Mouse (Mus musculus): ENCODE measurements around the gene Nfe2l2. TPM values are rescaled to one million over a fixed set of nuclear protein-coding genes. Genes with fewer than 3 reads are reported as not detected.

The Nfe2l2 gene
- total RNA-seq, 2 experiments from 2014 or later, result 63.1 to 99.3 TPM

DNA sequence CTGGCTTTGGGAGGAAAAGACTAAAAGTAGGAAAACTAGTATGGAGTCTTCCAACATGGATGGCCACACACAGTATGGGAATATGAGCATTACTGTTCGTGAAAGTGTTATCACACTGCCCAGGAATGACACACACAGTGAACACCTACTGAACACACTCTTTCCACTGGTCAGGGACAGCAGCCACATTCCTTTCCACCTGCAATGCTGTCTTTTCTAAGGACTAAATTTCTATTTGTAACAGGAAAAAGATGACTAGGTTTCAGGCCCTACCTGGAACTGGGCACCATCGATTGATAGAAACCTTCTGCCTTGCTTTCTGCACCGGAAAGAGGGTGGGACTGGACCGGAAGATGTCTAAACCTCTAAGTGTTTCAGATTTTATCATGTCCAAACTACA is 13.8 kb downstream of the Nfe2l2 start:
- no peak for ATAC-seq (replicated peaks; ENCODE audit: low FRiP score, poor library complexity, severe bottlenecking)

DNA sequence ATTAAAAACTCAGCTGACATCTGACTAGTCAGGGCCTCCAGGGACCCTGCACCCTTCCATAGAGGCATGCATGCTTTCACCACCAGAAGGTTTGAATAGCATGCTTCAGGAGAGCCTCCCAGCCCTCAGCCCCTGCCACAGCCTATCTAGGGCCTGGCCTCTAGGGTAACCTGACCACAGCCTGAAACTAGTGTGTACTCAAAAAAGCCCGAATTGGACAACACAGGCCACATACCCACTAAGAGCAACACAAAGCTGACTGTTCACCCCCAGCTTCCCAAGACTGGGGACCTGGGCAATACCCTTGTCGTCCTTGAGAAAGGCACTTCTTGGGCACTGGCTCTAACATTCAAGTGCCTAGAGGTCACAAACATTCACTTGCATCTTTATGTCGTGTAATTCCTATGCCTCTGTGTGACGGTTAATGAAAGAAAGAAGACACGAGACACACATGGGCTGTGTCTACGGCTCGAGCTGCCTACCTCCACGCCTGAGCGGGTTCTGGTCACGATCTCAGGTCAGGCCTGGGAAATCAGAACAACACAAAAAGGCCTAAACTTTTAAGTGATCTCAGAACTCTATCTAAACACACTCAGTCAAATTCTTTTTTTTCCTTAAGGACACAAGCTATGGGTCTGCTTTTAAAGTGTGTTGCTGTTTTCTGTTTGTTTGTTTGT is 14.8 kb downstream of the Nfe2l2 start:
- ATAC-seq (replicated peaks; ENCODE audit: low FRiP score, poor library complexity, severe bottlenecking), result no peak

DNA sequence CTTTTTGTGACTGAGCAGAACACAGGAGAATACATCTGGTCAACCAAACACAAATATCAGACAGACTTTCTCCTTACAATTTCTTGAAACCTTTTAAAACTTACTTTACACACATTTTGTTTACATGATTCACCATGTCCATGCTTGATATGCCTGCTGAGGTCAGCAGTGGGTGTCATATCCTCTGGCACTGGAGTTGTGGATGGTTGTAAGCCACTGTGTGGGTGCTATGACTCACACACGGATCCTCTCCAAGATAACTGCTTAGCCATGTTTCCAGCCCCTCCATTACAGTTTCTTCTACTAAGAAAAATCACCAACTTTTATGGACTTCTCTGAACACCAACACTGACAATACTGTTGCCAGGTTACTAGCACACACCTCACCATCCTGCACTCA is 15.5 kb downstream of the Nfe2l2 start:
- ATAC-seq (replicated peaks; ENCODE audit: low FRiP score, poor library complexity, severe bottlenecking), result no peak

DNA sequence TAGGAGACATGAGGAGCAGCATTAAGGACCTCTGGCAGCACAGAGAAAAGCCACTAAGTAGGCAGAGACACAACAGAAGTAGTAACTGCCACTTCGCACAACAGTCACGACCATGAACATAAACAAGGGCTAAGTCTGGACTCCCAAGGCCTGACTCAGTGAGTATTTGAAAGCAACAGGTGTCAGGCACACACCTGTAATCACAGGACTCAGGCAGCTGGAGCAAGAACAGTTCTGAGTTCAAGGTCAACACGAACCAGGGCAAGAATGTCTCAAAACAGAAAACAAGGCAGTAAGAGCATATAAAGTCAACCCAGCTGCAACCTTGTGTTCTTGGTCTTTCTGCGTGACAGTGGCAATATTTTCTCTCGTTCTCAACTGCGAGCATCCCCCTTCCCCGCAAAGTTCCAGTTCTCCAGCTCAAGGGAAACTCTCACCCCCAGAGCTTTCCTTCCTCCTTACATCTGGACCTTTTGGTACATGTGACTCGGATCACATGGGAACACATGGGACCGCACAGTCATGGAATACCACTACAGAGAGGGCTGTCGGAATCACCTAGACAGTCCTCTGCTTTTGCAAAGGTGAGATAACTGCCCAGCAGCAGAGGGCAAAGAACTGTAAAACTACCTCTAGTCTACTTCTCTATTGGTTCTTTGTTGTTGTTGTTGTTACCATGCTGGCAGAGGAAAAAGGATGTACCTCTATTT is 17.2 kb downstream of the Nfe2l2 start:
- no peak for ATAC-seq (replicated peaks; ENCODE audit: low FRiP score, poor library complexity, severe bottlenecking)

DNA sequence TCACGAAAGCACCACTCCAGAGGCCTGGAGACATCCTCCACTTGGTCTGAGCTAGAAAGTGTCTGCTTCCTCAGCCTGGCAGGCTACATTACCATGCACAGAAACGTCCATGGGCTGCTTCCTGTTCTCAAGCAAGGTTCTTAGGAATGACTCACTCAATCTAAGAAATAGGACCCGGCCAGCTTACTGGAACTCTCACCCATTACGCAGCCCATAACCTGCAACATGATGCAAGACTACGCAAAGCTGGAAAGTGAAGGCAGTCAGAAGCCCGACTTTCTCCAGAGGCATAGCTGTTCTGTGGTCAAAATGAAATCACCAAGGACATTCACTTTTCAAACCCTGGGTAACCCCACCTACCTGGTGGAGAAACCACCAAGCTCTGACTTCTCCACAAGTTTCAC is 19.0 kb downstream of the Nfe2l2 start:
- ATAC-seq (replicated peaks; ENCODE audit: low FRiP score, poor library complexity, severe bottlenecking), result no peak

DNA sequence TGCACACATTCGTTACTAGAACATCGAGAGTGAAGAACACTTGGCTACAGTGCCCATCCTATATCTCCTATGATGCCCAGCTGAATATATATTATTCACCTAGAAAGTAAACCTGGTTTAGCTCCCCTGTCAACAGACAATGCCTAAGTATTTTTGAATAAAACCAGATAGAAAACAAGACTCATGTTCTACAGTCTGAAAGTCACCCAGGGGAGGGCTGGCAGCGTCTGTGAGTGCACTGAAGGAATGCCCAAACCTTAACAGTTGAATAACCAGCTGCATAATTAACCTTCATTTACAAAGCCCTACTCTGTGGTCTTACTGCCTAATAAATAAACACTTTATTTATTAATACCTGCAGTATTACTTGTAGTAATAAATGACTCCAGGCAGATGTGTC is 19.9 kb downstream of the Nfe2l2 start:
- no peak for ATAC-seq (replicated peaks; ENCODE audit: low FRiP score, poor library complexity, severe bottlenecking)

DNA sequence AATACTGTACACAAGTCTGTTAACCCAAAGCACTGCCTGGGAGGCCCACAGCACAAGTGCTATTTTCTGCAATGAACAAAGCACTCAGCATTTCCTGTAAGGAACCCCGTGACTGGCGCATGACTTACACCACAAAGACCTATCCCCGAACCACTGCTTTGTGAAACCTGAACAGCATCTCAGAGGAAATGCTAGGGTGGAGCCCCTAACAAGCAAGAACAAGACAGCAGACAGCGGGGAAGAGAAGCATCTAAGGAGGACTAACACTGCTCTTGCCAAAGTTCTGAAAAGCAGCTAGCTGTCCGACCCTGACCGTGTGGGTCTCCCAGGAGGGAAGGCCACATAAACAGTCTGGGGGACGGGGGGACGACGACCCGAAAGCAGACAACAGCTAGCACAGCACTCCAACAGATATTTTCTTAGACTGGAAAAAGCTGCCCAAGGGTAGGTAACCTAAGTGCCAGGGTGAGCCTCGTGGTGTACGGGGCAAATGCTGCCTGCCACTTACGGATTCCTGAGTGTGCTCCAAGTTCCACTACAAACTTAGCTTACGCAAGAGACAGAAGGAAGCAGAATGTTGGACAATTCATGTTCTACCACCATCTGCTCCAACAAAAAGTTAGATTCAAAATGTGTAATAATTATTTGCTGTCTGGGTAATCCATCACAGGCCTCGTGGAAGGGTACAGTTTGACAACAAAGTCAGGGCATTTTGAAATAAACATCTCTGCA is 21.3 kb downstream of the Nfe2l2 start:
- no peak; the same call in 1 of the 2 replicates for ATAC-seq (replicated peaks; ENCODE audit: low FRiP score, poor library complexity, severe bottlenecking)

DNA sequence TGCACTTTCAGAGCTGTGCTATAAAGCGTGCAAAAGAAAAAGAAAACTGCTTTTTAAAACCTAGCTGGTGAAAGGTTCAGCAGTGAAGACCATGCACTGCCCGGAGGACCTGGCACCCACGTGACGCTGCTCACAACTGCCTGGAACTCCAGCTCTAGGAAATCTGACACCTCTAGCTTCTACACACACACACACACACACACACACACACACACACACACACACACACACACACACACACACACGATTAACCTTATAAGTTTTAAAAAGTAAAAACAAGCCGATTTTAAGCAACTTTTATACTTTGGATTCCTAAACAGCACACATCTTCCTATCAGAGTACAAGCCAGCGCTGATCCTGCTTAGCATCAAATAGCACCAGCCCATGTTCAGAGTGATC is 23.0 kb downstream of the Nfe2l2 start:
- ATAC-seq (replicated peaks; ENCODE audit: low FRiP score, poor library complexity, severe bottlenecking), result no peak

DNA sequence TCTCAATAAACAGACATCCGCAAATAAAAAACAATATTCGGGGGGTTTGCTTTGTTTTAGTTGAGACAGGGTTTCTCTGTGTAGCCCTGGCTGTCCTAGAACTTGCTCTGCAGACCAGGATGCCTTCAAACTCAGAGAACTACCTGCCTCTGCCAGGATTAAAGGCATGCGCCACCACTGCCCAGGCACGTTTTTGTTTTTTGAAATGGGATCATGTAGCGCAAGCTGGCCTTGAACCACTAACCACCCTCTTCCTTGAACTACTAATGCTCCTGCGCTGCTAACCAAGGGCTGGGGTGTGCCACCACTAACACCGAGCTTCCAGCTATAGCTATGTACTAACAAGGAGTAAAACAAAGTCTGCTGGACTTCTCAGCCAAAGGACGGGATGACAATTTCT is 24.5 kb downstream of the Nfe2l2 start:
- ATAC-seq (replicated peaks; ENCODE audit: low FRiP score, poor library complexity, severe bottlenecking), result no peak

DNA sequence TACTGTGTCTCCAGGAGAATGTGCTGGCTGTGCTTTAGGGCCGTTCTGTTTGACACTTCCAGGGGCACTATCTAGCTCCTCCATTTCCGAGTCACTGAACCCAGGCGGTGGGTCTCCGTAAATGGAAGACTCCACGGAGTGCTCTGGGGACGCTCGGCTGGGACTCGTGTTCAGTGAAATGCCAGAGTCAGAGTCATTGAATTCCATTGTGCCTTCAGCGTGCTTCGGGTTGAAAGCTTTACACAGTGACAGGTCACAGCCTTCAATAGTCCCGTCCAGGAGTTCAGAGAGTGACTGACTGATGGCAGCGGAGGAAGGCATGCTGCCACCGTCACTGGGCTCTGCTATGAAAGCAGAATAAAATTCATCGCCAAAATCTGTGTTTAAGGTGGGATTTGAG is 27.9 kb downstream of the Nfe2l2 start:
- ATAC-seq (replicated peaks; ENCODE audit: low FRiP score, poor library complexity, severe bottlenecking), result no peak

DNA sequence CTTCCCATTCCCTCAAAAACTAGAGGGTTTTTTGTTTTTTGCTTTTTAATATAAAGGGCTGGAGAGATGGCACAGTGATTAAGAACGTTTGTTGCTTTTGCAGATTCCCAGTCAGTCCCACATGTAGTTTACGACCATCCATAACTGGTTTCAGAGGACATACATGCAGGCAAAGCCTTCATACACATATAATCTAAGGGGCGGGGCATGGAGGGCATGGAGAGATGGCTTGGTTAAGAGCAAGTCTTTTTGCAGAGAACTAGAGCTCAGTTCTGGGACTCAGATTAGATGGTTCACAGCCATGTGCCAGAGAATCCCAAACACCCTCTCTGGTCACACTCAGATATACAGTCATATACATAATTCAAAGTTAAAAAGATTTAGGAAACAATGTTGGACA is 31.9 kb downstream of the Nfe2l2 start:
- ATAC-seq (replicated peaks; ENCODE audit: low FRiP score, poor library complexity, severe bottlenecking), result no peak

DNA sequence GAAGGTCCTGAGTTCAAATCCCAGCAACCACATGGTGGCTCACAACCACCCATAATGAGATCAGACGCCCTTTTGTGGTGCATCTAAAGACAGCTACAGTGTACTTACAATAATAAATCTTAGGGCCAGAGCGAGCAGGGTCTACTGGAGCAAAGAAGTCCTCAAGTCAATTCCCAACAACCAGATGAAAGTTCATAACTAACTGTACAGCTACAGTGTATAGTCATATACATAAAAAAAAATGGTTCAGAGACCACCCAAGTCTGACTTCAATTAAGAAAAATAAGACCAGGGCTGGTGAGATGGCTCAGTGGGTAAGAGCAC is 33.1 kb downstream of the Nfe2l2 start:
- no peak for ATAC-seq (replicated peaks; ENCODE audit: low FRiP score, poor library complexity, severe bottlenecking)

DNA sequence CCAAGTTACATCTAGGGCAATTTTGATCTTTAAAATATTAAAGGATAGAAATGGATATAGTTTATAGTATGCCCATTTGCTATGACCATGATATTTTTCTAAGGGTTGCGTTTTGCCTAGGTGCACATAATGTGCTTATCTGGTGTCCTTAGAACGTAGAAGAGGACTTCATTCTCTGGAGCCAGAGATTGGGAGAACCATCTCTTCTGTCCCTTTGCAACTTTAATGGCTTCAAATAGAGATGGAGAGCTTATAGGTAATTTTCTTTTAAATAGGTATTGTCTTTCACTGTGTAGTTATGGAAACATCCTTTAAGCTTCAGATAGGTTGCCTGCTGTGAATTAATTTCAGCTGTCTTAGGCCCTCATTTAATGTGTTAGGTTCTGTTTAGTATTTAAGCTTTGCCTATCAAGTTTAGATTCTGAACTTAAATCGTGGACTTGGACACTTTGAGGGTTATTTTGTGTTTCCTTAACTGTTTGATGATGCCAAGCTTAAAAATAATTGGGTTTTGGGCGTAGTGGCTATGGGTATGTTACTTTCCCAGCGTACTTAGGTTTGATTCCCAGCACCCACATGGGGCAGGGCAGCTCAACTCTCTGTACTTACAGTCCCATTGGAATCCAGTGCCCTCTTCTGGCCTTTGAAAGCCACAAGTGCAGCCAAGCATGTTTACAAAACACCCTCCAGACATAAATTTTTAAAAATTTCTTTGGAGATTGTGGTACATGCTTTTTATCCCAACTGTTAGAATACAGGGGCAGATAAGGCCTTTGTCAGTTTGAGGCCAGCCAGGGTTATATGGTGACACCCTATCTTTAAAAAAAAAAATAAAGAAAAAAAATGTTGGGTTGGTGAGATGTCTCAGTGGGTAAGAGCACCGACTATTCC is 33.8 kb downstream of the Nfe2l2 start:
- ATAC-seq (replicated peaks; ENCODE audit: low FRiP score, poor library complexity, severe bottlenecking), result no peak

DNA sequence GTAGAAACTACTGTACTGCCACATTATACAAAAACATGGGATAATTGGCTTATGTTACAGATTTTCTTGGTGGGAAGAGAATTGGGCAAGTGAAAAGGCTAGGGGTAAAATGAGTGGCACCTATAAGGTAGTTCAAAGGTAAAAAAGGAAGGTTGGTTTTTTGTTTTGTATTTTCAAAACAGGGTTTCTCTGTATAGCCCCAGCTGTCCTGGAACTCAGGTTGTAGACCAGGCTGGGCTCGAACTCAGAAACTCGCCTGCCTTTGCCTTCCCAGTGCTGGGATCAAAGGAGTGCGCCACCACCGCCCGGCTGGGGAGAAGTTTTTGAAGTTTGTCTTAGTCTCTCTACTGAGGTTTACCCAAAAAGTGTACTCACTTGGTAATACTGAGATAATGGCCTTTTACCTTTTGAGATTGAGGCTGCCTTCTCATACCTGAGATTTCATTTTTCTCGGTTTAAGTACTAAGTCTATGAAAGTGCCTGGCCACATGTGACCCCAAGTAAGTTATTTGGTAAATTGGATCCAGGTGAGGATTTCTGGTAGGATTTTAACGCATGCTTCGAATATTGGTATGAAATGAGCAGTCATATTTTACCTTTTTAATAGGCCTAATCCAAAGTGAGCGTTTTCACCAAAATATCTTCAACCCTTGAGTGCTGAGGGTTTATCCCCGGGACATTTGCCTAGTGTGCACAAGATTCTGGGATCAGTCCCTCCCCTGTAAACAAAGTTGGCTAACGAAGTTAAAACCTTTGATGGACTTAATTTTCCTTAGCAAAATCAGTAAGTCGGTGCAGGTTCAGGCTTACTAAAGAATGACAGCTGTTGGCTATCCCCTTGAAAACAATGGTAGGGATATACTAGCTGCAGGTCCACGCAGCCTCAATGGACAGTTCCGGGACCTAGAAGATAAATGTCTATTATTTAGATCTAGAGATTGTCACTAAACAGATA is 34.7 kb downstream of the Nfe2l2 start:
- ATAC-seq (replicated peaks; ENCODE audit: low FRiP score, poor library complexity, severe bottlenecking), result 0 out of 2 replicates have a peak, but pooled peaks have one; percentile 36

DNA sequence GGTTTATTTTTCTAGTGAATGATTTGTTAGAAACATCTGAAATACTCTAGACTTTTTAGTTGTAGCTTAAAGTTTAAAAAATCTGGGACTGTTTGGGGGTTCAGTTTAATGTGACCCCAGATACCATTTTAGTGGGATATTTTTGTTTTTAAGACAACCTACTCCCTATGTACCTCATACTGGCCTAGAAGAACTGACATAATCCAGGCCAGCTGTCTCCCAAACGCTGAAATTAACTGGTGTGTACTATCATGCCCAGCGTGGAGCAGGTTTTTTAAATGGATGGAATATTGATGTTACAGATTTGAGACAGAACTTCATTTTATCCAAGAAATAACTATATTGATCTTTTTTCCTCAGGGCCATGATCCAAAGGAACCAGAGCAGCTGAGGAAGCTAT is 43.3 kb downstream of the Nfe2l2 start:
- ATAC-seq (replicated peaks; ENCODE audit: low FRiP score, poor library complexity, severe bottlenecking), result no peak

DNA sequence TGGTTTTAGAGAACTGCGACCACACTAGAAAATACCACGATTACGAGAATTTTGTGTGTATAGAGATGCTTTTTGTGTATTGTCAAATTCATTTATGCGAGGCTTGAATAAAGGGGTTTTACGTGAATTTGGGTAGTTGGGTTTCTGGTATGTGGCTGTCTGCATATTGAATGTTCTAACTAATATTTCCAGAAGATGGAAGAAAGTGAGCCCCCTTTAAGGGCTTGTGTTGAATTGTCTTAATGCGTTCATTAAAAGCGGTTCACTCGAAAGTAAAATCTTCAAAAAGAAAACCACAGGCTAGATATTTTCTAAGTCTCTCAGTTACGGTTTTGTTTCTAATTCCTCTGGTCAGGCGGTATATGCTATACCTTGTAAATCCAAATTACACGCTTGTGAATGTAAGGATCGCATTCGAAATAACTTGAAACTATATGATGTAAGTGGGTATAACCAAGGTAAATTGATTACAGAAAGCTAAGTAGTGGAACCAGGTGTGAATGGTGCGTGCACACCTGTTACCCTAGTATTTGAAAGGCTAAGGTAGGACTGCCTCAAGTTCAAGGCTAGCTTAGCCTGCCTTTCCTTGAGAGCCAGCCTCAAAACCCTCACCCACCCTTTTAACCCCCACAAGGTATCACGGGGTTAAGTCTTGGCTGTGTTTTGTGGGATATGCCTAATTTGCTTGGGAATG is 44.0 kb downstream of the Nfe2l2 start:
- ATAC-seq (replicated peaks; ENCODE audit: low FRiP score, poor library complexity, severe bottlenecking), result no peak

DNA sequence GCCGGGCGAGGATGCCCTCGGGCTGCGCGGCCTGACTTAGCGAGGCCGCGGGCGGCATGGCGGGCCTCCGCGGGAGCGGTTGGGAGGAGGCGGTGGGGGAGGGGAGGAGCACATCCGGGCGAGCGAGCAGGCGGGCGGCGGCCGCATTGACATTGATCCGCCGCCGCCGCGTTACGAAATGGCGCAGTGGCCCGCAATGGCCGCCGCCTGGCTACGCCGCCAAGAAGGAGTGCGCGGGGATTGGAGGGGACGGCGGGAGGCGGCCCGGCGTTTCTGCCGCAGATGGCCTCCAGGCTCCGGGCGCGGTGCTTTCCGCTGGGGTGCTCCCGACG is 44.8 kb downstream of the Nfe2l2 start:
- peak; percentile 81 for ATAC-seq (replicated peaks; ENCODE audit: low FRiP score, poor library complexity, severe bottlenecking)

DNA sequence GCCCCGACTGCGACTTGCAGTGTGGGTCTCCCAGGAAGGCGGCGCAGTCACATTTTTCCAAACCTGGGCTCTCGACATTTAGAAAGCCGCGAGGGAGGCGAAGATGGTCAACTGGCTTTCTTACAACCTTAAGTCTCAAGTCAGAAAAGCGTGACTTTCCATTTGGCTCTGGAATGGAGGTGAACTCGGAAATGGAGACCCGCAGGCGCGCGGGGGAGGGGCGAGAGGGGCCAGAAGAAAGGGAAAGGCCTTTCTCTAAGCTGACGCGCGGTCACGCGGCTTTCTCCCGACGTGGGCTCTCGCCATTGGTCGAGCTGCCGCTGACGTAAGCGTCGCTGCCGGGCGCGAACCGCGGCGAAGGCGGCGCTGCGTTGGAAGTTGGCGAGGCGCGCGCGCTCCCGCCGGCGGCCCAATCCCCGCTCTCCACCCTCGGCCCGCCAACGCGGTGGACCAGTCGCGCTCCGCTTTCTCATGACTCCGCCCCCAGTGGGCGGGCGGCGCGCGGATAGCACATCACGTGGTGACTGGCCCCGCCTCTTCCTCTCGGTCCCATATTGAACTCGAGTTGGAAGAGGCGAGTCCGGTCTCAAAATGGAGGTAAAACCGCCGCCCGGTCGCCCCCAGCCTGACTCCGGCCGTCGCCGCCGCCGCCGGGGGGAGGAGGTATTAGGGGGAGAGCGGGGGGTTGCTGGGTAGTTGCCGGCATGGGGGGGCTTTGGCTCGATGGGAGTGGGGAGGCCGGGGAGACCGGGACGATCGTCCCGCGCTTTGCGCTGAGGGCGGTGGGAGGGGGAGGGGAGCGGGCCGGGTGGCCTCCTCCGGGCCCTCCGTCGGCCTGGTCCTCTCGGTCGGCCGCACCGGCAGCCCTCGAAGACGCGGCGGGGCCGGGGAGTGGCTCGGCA is 45.5 kb downstream of the Nfe2l2 start, which contains the start of gene Hnrnpa3:
Gene Hnrnpa3, plus strand, starts transcription at position 535 of the 902 bp plus-strand sequence.
- ATAC-seq (replicated peaks; ENCODE audit: low FRiP score, poor library complexity, severe bottlenecking), result peak; percentile 92
